Mouse (Mus musculus): ENCODE measurements around the gene Acap1. TPM values are rescaled to one million over a fixed set of nuclear protein-coding genes. Genes with fewer than 3 reads are reported as not detected.

Acap1 gene
- polyA plus RNA-seq, 1 experiment from 2014 or later = 7.1 TPM

- ATAC-seq (no peak), DNase-seq (no peak)
- Histone ChIP-seq H3K27ac (ENCODE audit: low read depth) (no peak overlapping the region), H3K4me1 (ENCODE audit: insufficient read depth) (peaks cover 25% of the 10 kb centered on the region), H3K4me3 (ENCODE audit: low read depth, low read length) (no peak overlapping the region), H3K27me3 (ENCODE audit: insufficient read depth, low read length) (no peaks in the 10 kb centered on the region), H3K9ac (replicated peaks) (peak overlapping the region; percentile 38), H3K4me2 (ENCODE audit: low read depth, low read length) (no peak overlapping the region), H3K9me3 (ENCODE audit: low read length) (no peaks in the 10 kb centered on the region), H3K36me3 (replicated peaks; ENCODE audit: insufficient read depth, low read length) (0 out of 2 replicates have a peak, but pooled peaks cover 6% of the 10 kb centered on the region)
- TF ChIP-seq EP300 (IDR thresholded peaks at IDR 0.05; ENCODE audit: low read depth) (no peak), CTCF (IDR thresholded peaks at IDR 0.05; ENCODE audit: low read depth) (no peak)
- WGBS (ENCODE audit: insufficient replicate concordance) = 50% methylated on average over 4 of the region's 4 CpGs
Observed at GRCm38 (mm10) chr11:69891482-69891881, 3.9 kb downstream of the Acap1 start.

DNA sequence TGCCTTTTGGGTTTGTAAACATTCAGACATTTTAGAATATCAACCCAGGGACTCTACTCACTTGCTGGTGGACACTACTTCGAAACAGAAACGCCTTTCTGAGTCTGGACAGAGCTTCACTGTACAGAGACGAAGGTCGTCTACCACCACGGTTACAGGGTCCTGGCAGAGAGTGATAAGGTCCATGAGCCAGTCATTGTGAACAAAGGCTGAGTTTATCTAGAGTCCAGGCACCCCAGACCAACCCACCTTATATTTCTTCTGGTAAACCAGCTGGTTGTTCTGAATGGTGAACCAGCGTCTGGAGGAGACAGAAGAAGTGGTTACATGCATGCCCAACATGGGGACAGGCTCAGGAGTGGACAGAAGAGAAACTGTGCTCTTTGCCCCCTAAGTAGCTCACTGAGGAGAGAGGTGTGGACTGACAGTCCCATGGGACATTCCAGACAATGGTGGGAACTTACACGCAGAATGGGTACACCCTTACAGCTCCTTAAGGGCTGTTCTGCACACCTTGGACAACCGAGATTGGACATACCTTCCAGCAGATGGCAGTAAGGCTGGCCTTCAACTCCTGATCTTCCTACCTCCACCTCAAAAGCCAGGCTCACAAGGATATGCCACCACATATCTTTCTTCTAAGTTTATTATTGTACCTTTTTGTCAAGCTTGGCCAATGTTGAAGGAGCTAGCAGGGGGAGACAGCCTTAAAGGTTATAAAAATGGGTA lies 8.3 kb downstream of the Acap1 start:
- H3K9me3 ChIP-seq (ENCODE audit: low read length) = no peaks in the 10 kb centered on the region
- TF ChIP-seq CTCF (IDR thresholded peaks at IDR 0.05; ENCODE audit: low read depth) (peak; percentile 72), EP300 (IDR thresholded peaks at IDR 0.05; ENCODE audit: low read depth) (no peak; the same call in 1 of the 2 replicates)
- 39% methylated on average over 8 of the region's 8 CpGs for WGBS (ENCODE audit: insufficient replicate concordance)
- H3K4me1 ChIP-seq (ENCODE audit: insufficient read depth) = peaks cover 18% of the 10 kb centered on the region
- no peak overlapping the region for H3K4me3 ChIP-seq (ENCODE audit: low read depth, low read length)
- DNase-seq (no peak), ATAC-seq (peak; percentile 57)
- H3K36me3 ChIP-seq (replicated peaks; ENCODE audit: insufficient read depth, low read length) = 0 out of 2 replicates have a peak, but pooled peaks cover 13% of the 10 kb centered on the region
- H3K9ac ChIP-seq (replicated peaks) = no peak overlapping the region
- H3K27me3 ChIP-seq (ENCODE audit: insufficient read depth, low read length) = no peaks in the 10 kb centered on the region
- peak overlapping the region; percentile 31; the same call in 1 of the 2 replicates for H3K4me2 ChIP-seq (ENCODE audit: low read depth, low read length)
- H3K27ac ChIP-seq (ENCODE audit: low read depth) = 0 out of 2 replicates have a peak overlapping the region, but pooled peaks have one; percentile 7

- WGBS (ENCODE audit: insufficient replicate concordance) = 80% methylated on average over 8 of the region's 8 CpGs
- ATAC-seq = no peak
- Histone ChIP-seq H3K36me3 (replicated peaks; ENCODE audit: insufficient read depth, low read length) (0 out of 2 replicates have a peak, but pooled peaks cover 11% of the 10 kb centered on the region), H3K4me2 (ENCODE audit: low read depth, low read length) (no peak overlapping the region), H3K4me3 (ENCODE audit: low read depth, low read length) (no peak overlapping the region), H3K27ac (ENCODE audit: low read depth) (no peak overlapping the region), H3K27me3 (ENCODE audit: insufficient read depth, low read length) (no peaks in the 10 kb centered on the region), H3K9me3 (ENCODE audit: low read length) (no peaks in the 10 kb centered on the region), H3K4me1 (ENCODE audit: insufficient read depth) (peaks cover 30% of the 10 kb centered on the region), H3K9ac (replicated peaks) (no peak overlapping the region)
- TF ChIP-seq EP300 (IDR thresholded peaks at IDR 0.05; ENCODE audit: low read depth) (no peak), CTCF (IDR thresholded peaks at IDR 0.05; ENCODE audit: low read depth) (no peak)
- no peak for DNase-seq
Observed at GRCm38 (mm10) chr11:69884663-69885062, 10.7 kb downstream of the Acap1 start.

DNA sequence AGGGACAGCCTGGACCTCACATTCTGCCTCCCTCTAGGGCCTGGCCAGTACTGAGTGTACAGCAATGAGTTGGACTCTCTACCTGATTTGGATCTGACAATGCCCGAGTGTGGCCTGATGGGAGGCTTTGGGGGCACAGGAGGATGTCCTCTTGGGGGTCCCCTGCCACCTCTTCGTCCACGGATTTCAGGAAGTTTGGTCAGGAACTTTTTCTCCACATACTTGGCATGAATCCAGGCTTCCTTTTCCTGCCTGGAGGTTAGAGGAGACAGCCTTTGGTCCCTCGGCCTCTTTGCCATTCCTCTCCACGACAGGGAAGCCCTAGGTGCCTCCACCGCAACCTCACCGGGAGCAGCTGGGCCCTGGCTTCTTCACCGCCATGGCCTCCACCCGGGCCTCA lies 11.1 kb downstream of the Acap1 start:
- TF ChIP-seq CTCF (IDR thresholded peaks at IDR 0.05; ENCODE audit: low read depth) (no peak), EP300 (IDR thresholded peaks at IDR 0.05; ENCODE audit: low read depth) (no peak)
- DNase-seq = no peak
- 66% methylated on average over 9 of the region's 9 CpGs for WGBS (ENCODE audit: insufficient replicate concordance)
- Histone ChIP-seq H3K27ac (ENCODE audit: low read depth) (no peak overlapping the region), H3K4me2 (ENCODE audit: low read depth, low read length) (no peak overlapping the region), H3K9ac (replicated peaks) (no peak overlapping the region), H3K4me3 (ENCODE audit: low read depth, low read length) (no peak overlapping the region), H3K9me3 (ENCODE audit: low read length) (no peaks in the 10 kb centered on the region), H3K36me3 (replicated peaks; ENCODE audit: insufficient read depth, low read length) (0 out of 2 replicates have a peak, but pooled peaks cover 11% of the 10 kb centered on the region), H3K27me3 (ENCODE audit: insufficient read depth, low read length) (no peaks in the 10 kb centered on the region), H3K4me1 (ENCODE audit: insufficient read depth) (peaks cover 34% of the 10 kb centered on the region)
- ATAC-seq = no peak

DNA sequence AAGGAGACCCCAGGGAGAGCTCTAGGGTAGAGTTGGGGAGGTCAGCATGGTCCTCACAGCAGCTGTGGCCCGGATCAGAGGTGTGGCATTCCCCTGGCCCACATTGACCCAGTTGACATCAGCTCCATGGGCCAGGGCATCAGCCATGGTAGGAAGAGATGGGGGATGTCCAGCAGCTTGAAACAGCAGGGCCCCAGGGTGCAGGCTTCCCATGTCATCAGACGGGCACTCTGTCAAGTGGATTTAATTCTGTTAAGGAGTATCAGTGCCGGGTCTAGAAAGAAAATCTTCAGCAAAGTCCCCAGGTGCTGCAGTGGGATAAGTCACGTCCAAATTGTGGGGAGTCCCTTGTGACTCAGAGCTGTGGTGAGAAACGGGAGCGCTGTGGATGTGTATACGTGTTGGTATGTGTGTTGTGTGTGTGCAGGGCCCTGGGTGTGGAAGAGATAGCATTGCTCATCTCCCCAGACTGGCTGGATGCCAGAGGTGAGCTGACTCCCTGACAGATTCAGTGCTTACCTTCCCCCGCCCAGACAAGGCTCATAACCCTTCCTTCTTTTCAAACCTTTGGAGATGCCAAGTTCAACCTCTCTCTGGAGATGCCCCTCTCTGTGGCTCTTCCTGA lies 11.7 kb downstream of the Acap1 start:
- H3K4me3 ChIP-seq (ENCODE audit: low read depth, low read length) = no peak overlapping the region
- no peak for ATAC-seq
- DNase-seq = no peak
- H3K9ac ChIP-seq (replicated peaks) = no peak overlapping the region
- no peak overlapping the region for H3K4me2 ChIP-seq (ENCODE audit: low read depth, low read length)
- no peak overlapping the region for H3K27ac ChIP-seq (ENCODE audit: low read depth)
- H3K36me3 ChIP-seq (replicated peaks; ENCODE audit: insufficient read depth, low read length) = 0 out of 2 replicates have a peak, but pooled peaks cover 11% of the 10 kb centered on the region
- no peaks in the 10 kb centered on the region for H3K27me3 ChIP-seq (ENCODE audit: insufficient read depth, low read length)
- 61% methylated on average over 8 of the region's 8 CpGs for WGBS (ENCODE audit: insufficient replicate concordance)
- no peaks in the 10 kb centered on the region for H3K9me3 ChIP-seq (ENCODE audit: low read length)
- no peak for TF ChIP-seq CTCF (IDR thresholded peaks at IDR 0.05; ENCODE audit: low read depth)
- no peak for TF ChIP-seq EP300 (IDR thresholded peaks at IDR 0.05; ENCODE audit: low read depth)
- H3K4me1 ChIP-seq (ENCODE audit: insufficient read depth) = peaks cover 40% of the 10 kb centered on the region

DNA sequence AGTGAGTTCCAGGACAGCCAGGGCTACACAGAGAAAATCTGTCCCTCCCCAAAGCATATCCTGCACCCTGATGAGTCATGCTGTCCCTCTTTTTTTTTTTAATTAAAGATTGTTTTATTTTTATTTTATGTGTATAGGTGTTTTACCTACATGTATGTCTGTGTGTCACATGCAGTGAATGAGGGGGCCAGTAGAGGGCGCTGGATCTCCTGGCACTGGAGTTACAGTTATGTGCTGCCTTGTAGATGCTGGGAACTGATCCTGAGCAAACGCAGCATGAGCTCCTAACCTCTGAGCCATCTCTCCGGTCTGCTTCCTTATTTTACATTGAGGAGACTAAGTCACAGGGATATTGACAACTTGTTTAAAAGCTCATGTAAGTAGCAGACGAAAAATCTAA lies 12.3 kb downstream of the Acap1 start:
- Histone ChIP-seq H3K4me3 (ENCODE audit: low read depth, low read length) (no peak overlapping the region), H3K4me2 (ENCODE audit: low read depth, low read length) (no peak overlapping the region), H3K36me3 (replicated peaks; ENCODE audit: insufficient read depth, low read length) (0 out of 2 replicates have a peak, but pooled peaks cover 11% of the 10 kb centered on the region), H3K27me3 (ENCODE audit: insufficient read depth, low read length) (no peaks in the 10 kb centered on the region), H3K9me3 (ENCODE audit: low read length) (no peaks in the 10 kb centered on the region), H3K27ac (ENCODE audit: low read depth) (no peak overlapping the region), H3K9ac (replicated peaks) (no peak overlapping the region), H3K4me1 (ENCODE audit: insufficient read depth) (peaks cover 42% of the 10 kb centered on the region)
- peak; percentile 66 for DNase-seq
- 71% methylated on average over 4 of the region's 4 CpGs for WGBS (ENCODE audit: insufficient replicate concordance)
- no peak for ATAC-seq
- peak; percentile 71 for TF ChIP-seq CTCF (IDR thresholded peaks at IDR 0.05; ENCODE audit: low read depth)
- TF ChIP-seq EP300 (IDR thresholded peaks at IDR 0.05; ENCODE audit: low read depth) = no peak
